Mouse (Mus musculus) hindbrain, embryonic 16.5 days (tissue): ENCODE data around the gene Prkd2. TPM values are rescaled to one million over a fixed set of nuclear protein-coding genes. Genes with fewer than 3 reads are reported as not detected.

ENCODE experiments used
- ATAC-seq: fragments of 200-750 bp; cut with Nextera tagmentation; 2 replicates; pipeline ENCODE4 v1.8.0; 2017; ENCODE audit warnings: moderate TSS enrichment, moderate library complexity
- H3K27ac ChIP-seq: fragments of 300-500 bp; sonication (generic); 2 replicates; pipeline ENCODE4 v1.5.1; 2014; ENCODE audit warnings: low read depth, mild to moderate bottlenecking, control low read depth, low read length, moderate library complexity
- H3K27me3 ChIP-seq: fragments of 300-500 bp; sonication (generic); replicated peaks from 2 replicates; pipeline ENCODE4 v1.6.1; 2014; ENCODE audit warnings: low read length; ENCODE audit not compliant: control insufficient read depth, insufficient read depth
- H3K36me3 ChIP-seq: fragments of 300-500 bp; sonication (generic); 2 replicates; pipeline ENCODE4 v1.6.1; 2014; ENCODE audit warnings: mild to moderate bottlenecking, low read length, moderate library complexity, mixed read lengths; ENCODE audit not compliant: control insufficient read depth, insufficient read depth
- H3K4me1 ChIP-seq: fragments of 300-500 bp; sonication (generic); 2 replicates; pipeline ENCODE4 v1.6.1; 2014; ENCODE audit warnings: low read depth, low read length; ENCODE audit not compliant: control insufficient read depth, insufficient read depth
- H3K4me2 ChIP-seq: fragments of 300-500 bp; sonication (generic); 2 replicates; pipeline ENCODE4 v1.6.1; 2014; ENCODE audit warnings: mild to moderate bottlenecking, low read length, control low read depth, moderate library complexity
- H3K4me3 ChIP-seq: fragments of 300-500 bp; sonication (generic); 2 replicates; pipeline ENCODE4 v1.5.1; 2014; ENCODE audit warnings: mild to moderate bottlenecking, low read length, control low read depth, moderate library complexity
- H3K9ac ChIP-seq: fragments of 300-500 bp; sonication (generic); 2 replicates; pipeline ENCODE4 v1.6.1; 2014; ENCODE audit warnings: low read depth, mild to moderate bottlenecking, control low read depth, low read length, moderate library complexity
- H3K9me3 ChIP-seq: fragments of 300-500 bp; sonication (generic); 2 replicates; pipeline ENCODE4 v1.6.1; 2014; ENCODE audit warnings: mild to moderate bottlenecking, low read length, moderate library complexity; ENCODE audit not compliant: control insufficient read depth
- WGBS: fragments of 180-500 bp; shearing (Covaris S2); extraction: QIAGEN DNeasy Blood & Tissue Kit; methylation state at CpG from one replicate; pipeline ENCODE4 v1.1.7; 2014; 5-methylcytosine and 5-hydroxymethylcytosine counted together
- polyA plus RNA-seq: library from polyadenylated mRNA; unstranded; fragments of >200 nt; fragmentation: Nextera tagmentation; extraction: Ambion mirVana; gene quantifications from 2 replicates; pipeline ENCODE4 v1.2.1, GENCODE M21; 2015

Prkd2 gene
- polyA plus RNA-seq, 1 experiment from 2014 or later: 5.2 TPM

GRCm38 (mm10) chr7:16846775-16847174 is 4.1 kb downstream of the Prkd2 start:
- Histone ChIP-seq H3K4me1 (peaks cover 21% of the 10 kb centered on the region), H3K4me3 (no peak overlapping the region), H3K9me3 (no peaks in the 10 kb centered on the region), H3K4me2 (no peak overlapping the region), H3K9ac (no peak overlapping the region), H3K27me3 (no peaks in the 10 kb centered on the region), H3K36me3 (peaks cover 6% of the 10 kb centered on the region; the same call in 1 of the 2 replicates), H3K27ac (no peak overlapping the region)
- ATAC-seq: no peak
- 95% methylated on average over 5 of the region's 5 CpGs for WGBS

DNA sequence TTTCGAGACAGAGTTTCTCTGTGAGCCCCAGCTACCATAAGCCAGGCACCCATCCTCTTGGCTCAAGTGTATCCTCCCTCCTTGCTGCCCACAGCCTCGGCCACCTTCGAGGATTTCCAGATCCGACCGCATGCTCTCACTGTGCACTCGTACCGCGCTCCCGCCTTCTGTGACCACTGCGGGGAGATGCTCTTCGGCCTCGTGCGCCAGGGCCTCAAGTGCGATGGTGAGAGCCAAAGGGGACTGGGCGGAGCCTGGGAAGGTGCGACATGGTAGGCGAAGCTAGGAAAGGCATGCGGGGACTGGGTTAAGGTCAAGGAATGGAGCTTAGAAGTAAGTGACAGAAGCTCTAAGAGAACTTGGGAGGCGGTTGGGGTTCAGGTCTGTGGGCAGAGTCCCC is 4.8 kb downstream of the Prkd2 start:
- H3K27me3 ChIP-seq: no peaks in the 10 kb centered on the region
- ATAC-seq: no peak
- H3K4me1 ChIP-seq: peaks cover 19% of the 10 kb centered on the region
- H3K9ac ChIP-seq: no peak overlapping the region
- no peak overlapping the region for H3K4me3 ChIP-seq
- no peak overlapping the region for H3K27ac ChIP-seq
- no peak overlapping the region for H3K4me2 ChIP-seq
- peaks cover 6% of the 10 kb centered on the region; the same call in 1 of the 2 replicates for H3K36me3 ChIP-seq
- 88% methylated on average over 19 of the region's 19 CpGs for WGBS
- no peaks in the 10 kb centered on the region for H3K9me3 ChIP-seq

GRCm38 (mm10) chr7:16848579-16848978 is 5.9 kb downstream of the Prkd2 start:
- Histone ChIP-seq H3K36me3 (peaks cover 6% of the 10 kb centered on the region; the same call in 1 of the 2 replicates), H3K27ac (no peak overlapping the region), H3K4me2 (no peak overlapping the region), H3K4me3 (no peak overlapping the region), H3K27me3 (no peaks in the 10 kb centered on the region), H3K9me3 (no peaks in the 10 kb centered on the region), H3K4me1 (peaks cover 17% of the 10 kb centered on the region), H3K9ac (no peak overlapping the region)
- no peak for ATAC-seq
- 11% methylated on average over 17 of the region's 17 CpGs for WGBS

- 93% methylated on average over 4 of the region's 4 CpGs for WGBS
- H3K27me3 ChIP-seq: no peaks in the 10 kb centered on the region
- H3K27ac ChIP-seq: no peak overlapping the region
- no peak overlapping the region for H3K4me2 ChIP-seq
- H3K4me1 ChIP-seq: no peaks in the 10 kb centered on the region
- no peak overlapping the region for H3K9ac ChIP-seq
- no peak for ATAC-seq
- no peaks in the 10 kb centered on the region for H3K9me3 ChIP-seq
- H3K36me3 ChIP-seq: peaks cover 19% of the 10 kb centered on the region
- no peak overlapping the region for H3K4me3 ChIP-seq
These were observed 8.9 kb downstream of the Prkd2 start for GRCm38 (mm10) chr7:16851636-16852035.

GRCm38 (mm10) chr7:16853302-16853831 is 10.7 kb downstream of the Prkd2 start:
- H3K27ac ChIP-seq: no peak overlapping the region
- H3K4me3 ChIP-seq: no peak overlapping the region
- no peaks in the 10 kb centered on the region for H3K4me1 ChIP-seq
- H3K4me2 ChIP-seq: no peak overlapping the region
- WGBS: 90% methylated on average over 14 of the region's 14 CpGs
- no peaks in the 10 kb centered on the region for H3K27me3 ChIP-seq
- H3K36me3 ChIP-seq: peaks cover 19% of the 10 kb centered on the region
- H3K9ac ChIP-seq: no peak overlapping the region
- no peak for ATAC-seq
- H3K9me3 ChIP-seq: no peaks in the 10 kb centered on the region

- 26% methylated on average over 17 of the region's 17 CpGs for WGBS
- Histone ChIP-seq H3K4me1 (no peaks in the 10 kb centered on the region), H3K36me3 (peaks cover 15% of the 10 kb centered on the region), H3K4me2 (no peak overlapping the region), H3K27me3 (no peaks in the 10 kb centered on the region), H3K4me3 (no peak overlapping the region), H3K9me3 (no peaks in the 10 kb centered on the region), H3K27ac (no peak overlapping the region), H3K9ac (peak overlapping the region; percentile 23; the same call in 1 of the 2 replicates)
- peak; percentile 6; the same call in 1 of the 2 replicates for ATAC-seq
These were observed 15.6 kb downstream of the Prkd2 start for GRCm38 (mm10) chr7:16858336-16858735.

GRCm38 (mm10) chr7:16859902-16860651 is 17.4 kb downstream of the Prkd2 start:
- H3K36me3 ChIP-seq: peaks cover 23% of the 10 kb centered on the region

DNA sequence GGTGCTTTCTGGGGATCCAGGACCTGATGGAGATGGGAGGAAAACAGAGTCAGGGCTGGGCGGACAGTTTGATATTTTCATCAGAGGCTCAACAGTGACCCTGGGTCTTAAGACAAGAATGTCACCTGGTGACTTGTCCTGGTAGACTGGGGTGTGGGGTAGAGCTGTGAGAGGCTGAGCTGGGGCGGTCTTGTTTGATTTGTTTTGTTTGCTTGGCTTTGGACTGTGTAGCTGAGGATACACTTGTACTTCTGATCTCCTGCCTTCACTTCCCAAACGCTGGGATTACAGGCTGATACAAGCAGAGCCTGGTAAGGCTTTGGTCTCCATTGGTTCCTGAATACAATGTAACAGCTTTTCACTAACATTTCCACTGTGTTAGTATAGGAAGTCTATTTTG is 24.8 kb downstream of the Prkd2 start:
- Histone ChIP-seq H3K9ac (no peak overlapping the region), H3K27ac (no peak overlapping the region), H3K36me3 (peaks cover 18% of the 10 kb centered on the region), H3K4me1 (peaks cover 4% of the 10 kb centered on the region; the same call in 1 of the 2 replicates), H3K4me3 (no peak overlapping the region), H3K27me3 (no peaks in the 10 kb centered on the region), H3K9me3 (no peaks in the 10 kb centered on the region), H3K4me2 (no peak overlapping the region)
- ATAC-seq: no peak
- 94% methylated on average over 3 of the region's 3 CpGs for WGBS

More at GRCm38 (mm10) chr7:16859902-16860651, 17.4 kb downstream of the Prkd2 start:
- H3K27ac ChIP-seq: no peak overlapping the region
- ATAC-seq: 0 out of 2 replicates have a peak, but pooled peaks have one; percentile 16
- H3K4me3 ChIP-seq: no peak overlapping the region
- H3K9me3 ChIP-seq: no peaks in the 10 kb centered on the region
- no peaks in the 10 kb centered on the region for H3K27me3 ChIP-seq
- WGBS: 27% methylated on average over 5 of the region's 5 CpGs
- H3K4me1 ChIP-seq: no peaks in the 10 kb centered on the region
- H3K9ac ChIP-seq: no peak overlapping the region
- no peak overlapping the region for H3K4me2 ChIP-seq

GRCm38 (mm10) chr7:16869497-16869896 is 26.8 kb downstream of the Prkd2 start:
- ATAC-seq: peak; percentile 99
- Histone ChIP-seq H3K4me1 (peaks cover 4% of the 10 kb centered on the region; the same call in 1 of the 2 replicates), H3K27me3 (no peaks in the 10 kb centered on the region), H3K36me3 (peaks cover 12% of the 10 kb centered on the region), H3K9ac (peak overlapping the region; percentile 63), H3K4me2 (peak overlapping the region; percentile 65), H3K4me3 (peak overlapping the region; percentile 44), H3K27ac (peak overlapping the region; percentile 91), H3K9me3 (no peaks in the 10 kb centered on the region)
- WGBS: 7% methylated on average over 16 of the region's 16 CpGs
